Mouse (Mus musculus) telencephalon, adult 2 months (tissue): ENCODE measurements around the gene Hck.

Experiments
- DNase-seq: peaks from one replicate; pipeline ENCODE4 v3.0.0-alpha.2; 2011; ENCODE audit warnings: low read depth, low spot score

Gene Hck

GRCm38 (mm10) chr2:153108313-153109264, at the start of gene Hck:
TSS of gene Hck (plus strand) at chr2:153108468.
- DNase-seq, result no peak

GRCm38 (mm10) chr2:153060216-153060615, 48.1 kb upstream of the Hck start:
- no peak for DNase-seq

GRCm38 (mm10) chr2:153063394-153063793, 44.9 kb upstream of the Hck start:
- no peak for DNase-seq

- DNase-seq, result no peak
Measured at GRCm38 (mm10) chr2:153064190-153064970, 43.9 kb upstream of the Hck start.

- DNase-seq, result no peak
Measured at GRCm38 (mm10) chr2:153065747-153066508, 42.3 kb upstream of the Hck start, which contains the start of gene Ccm2l. TSS of gene Ccm2l (plus strand) at chr2:153065955.

GRCm38 (mm10) chr2:153066991-153067390, 41.3 kb upstream of the Hck start:
- no peak for DNase-seq

- no peak for DNase-seq
Measured at GRCm38 (mm10) chr2:153070762-153071490, 37.3 kb upstream of the Hck start.

- DNase-seq, result no peak
Measured at GRCm38 (mm10) chr2:153071491-153072184, 36.6 kb upstream of the Hck start.

- DNase-seq, result no peak
Measured at GRCm38 (mm10) chr2:153074651-153075050, 33.6 kb upstream of the Hck start.

- DNase-seq, result no peak
Measured at GRCm38 (mm10) chr2:153075961-153076360, 32.3 kb upstream of the Hck start.

- peak; percentile 86 for DNase-seq
Measured at GRCm38 (mm10) chr2:153080841-153081523, 27.3 kb upstream of the Hck start.

GRCm38 (mm10) chr2:153081866-153082265, 26.4 kb upstream of the Hck start:
- no peak for DNase-seq

- no peak for DNase-seq
Measured at GRCm38 (mm10) chr2:153083275-153083674, 25.0 kb upstream of the Hck start.

GRCm38 (mm10) chr2:153083824-153084223, 24.4 kb upstream of the Hck start:
- DNase-seq, result no peak

GRCm38 (mm10) chr2:153084261-153084976, 23.8 kb upstream of the Hck start:
- no peak for DNase-seq

- no peak for DNase-seq
Measured at GRCm38 (mm10) chr2:153085556-153085955, 22.7 kb upstream of the Hck start.

- no peak for DNase-seq
Measured at GRCm38 (mm10) chr2:153086166-153086565, 22.1 kb upstream of the Hck start.

GRCm38 (mm10) chr2:153087091-153087490, 21.2 kb upstream of the Hck start:
- DNase-seq, result no peak

- no peak for DNase-seq
Measured at GRCm38 (mm10) chr2:153089316-153089715, 19.0 kb upstream of the Hck start.
